Mouse (Mus musculus): ENCODE measurements at regions not wholly inside any gene's neighbourhood (a gene's known extent, or its start where the extent isn't known, plus 50 kb on each side); places are given as distances from the start of the nearest gene placed in this dataset.

DNA sequence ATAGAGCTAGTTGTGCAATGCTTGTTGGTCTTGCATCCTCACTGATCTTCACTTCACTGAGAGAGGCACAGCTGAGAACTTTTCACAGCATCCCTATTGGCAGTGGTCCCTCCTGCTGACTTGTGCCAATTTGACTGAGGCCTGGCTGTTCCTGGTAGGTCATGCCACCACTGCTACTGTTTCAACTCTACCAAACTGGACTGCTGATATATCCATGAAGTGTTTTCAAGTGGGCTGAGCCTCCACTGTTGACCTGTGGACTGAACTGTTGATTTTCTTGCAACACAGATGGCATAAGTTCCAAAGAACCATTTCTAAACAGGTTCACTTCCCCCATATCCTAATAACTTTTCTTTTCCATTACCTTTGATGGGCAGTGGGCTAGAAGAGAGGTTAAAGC lies 83.3 kb upstream of the Rnf32 start:
- TF ChIP-seq CTCF (IDR thresholded peaks at IDR 0.05 in 2 of 3, conservative IDR thresholded peaks at IDR 0.05 in 1 of 3; ENCODE audit: control insufficient read depth in 1 of 3, insufficient read depth in 1 of 3, low read depth in 2 of 3, low read length in 3 of 3, poor library complexity in 1 of 3, severe bottlenecking in 1 of 3) (no peak), NELFE (IDR thresholded peaks at IDR 0.05; ENCODE audit: low read depth, low read length) (no peak), ZKSCAN1 (IDR thresholded peaks at IDR 0.05; ENCODE audit: low read depth, low read length) (no peak)

All from MEL (cell line).